Mouse (Mus musculus) erythroblast, embryonic 14.5 days (primary cell): Measurements from ENCODE around the gene Pygl. TPM values are rescaled to one million over a fixed set of nuclear protein-coding genes. Genes with fewer than 3 reads are reported as not detected.

Experiments used
- H3K27me3 ChIP-seq: 2 replicates; pipeline ENCODE4 v1.6.1; 2012; ENCODE audit warnings: inconsistent platforms; ENCODE audit not compliant: control insufficient read depth
- H3K36me3 ChIP-seq: 2 replicates; pipeline ENCODE4 v1.6.1; 2012; ENCODE audit warnings: mild to moderate bottlenecking, inconsistent platforms; ENCODE audit not compliant: control insufficient read depth
- H3K4me1 ChIP-seq: 2 replicates; pipeline ENCODE4 v1.6.1; 2012; ENCODE audit warnings: inconsistent platforms; ENCODE audit not compliant: control insufficient read depth
- H3K4me3 ChIP-seq: replicated peaks from 2 replicates; pipeline ENCODE3; 2012; ENCODE audit warnings: moderate library complexity, mild to moderate bottlenecking, inconsistent platforms
- H3K9me3 ChIP-seq: 2 replicates; pipeline ENCODE4 v1.6.1; 2012; ENCODE audit warnings: low read length, inconsistent platforms, mixed read lengths; ENCODE audit not compliant: control insufficient read depth
- GATA1 ChIP-seq: IDR thresholded peaks from 2 replicates; pipeline ENCODE4 v1.6.1; 2012; ENCODE audit warnings: low read length, inconsistent platforms, mixed read lengths
- TAL1 ChIP-seq: IDR thresholded peaks from 3 replicates; pipeline ENCODE4 v1.6.1; 2012; ENCODE audit warnings: low read length, inconsistent platforms, mixed read lengths
- polyA plus RNA-seq: library from polyadenylated mRNA; stranded (reverse); fragments of >175 nt; gene quantifications from 2 replicates; pipeline ENCODE4 v1.2.3, GENCODE M21; 2012

Pygl gene
- polyA plus RNA-seq, 1 experiment, result 0.15 TPM

DNA sequence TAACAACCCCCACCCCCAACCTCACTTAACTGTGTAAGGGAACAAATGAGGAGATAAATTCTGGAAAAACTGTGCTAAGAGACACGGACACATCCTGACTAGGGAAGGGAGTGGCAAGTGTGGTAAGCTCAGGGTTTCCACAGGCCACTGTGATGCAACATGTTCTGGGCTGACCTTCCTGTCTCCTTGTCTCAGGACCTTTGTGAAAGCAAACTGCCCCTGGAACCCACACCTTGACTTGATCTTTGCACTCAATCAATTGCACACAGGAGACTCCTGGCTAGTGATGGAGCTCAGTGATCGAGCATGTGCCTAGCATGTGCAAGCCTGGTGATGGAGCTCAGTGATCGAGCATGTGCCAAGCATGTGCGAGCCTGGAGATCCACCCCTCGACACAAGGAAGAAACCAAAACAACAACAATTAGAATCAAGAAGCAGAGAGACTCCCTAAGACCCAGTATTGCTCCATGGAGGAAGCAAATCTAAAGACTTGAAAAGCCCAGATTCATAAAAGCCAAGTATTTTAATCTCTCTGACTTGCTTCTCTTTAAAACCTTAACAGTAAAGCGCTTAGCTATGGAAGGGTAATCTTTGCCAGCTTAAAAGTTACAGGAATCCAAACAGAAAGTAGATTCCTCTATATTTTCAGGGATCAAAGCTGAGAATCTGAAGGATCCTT, 2.5 kb upstream of the Pygl start:
- Histone ChIP-seq H3K4me1 (peaks cover 26% of the 10 kb centered on the region), H3K36me3 (no peaks in the 10 kb centered on the region), H3K4me3 (no peak overlapping the region), H3K9me3 (no peaks in the 10 kb centered on the region), H3K27me3 (no peaks in the 10 kb centered on the region)
- TF ChIP-seq TAL1, result no peak
- TF ChIP-seq GATA1, result no peak

DNA sequence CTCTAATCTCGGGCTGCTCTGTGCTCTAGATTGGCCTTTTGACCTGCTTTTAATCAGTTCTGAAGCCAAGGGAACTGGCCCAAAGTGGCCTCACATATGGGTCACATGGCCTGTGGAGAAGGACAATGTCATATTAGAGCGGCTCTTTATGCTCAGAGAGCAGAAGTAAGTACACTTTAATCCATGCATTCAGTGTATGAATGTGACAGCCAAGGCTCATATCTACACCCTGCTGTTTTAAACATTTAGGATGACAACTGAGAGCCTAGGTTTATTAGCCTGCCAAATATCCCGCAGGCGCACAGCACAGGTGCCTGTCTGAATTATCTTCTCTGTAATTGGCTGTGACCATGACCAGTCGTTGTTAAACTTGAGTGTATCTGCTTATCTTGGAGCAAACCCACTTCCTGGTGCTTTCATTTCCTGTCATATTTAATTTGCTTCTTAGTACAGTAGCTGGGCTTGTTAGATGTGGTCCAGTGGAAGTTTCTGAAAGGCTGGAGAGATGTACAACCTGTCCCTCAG, 794 bp upstream of the Pygl start:
- Histone ChIP-seq H3K4me1 (peaks cover 39% of the 10 kb centered on the region), H3K9me3 (no peaks in the 10 kb centered on the region), H3K36me3 (no peaks in the 10 kb centered on the region), H3K4me3 (no peak overlapping the region), H3K27me3 (no peaks in the 10 kb centered on the region)
- TF ChIP-seq GATA1 (no peak), TAL1 (no peak)

DNA sequence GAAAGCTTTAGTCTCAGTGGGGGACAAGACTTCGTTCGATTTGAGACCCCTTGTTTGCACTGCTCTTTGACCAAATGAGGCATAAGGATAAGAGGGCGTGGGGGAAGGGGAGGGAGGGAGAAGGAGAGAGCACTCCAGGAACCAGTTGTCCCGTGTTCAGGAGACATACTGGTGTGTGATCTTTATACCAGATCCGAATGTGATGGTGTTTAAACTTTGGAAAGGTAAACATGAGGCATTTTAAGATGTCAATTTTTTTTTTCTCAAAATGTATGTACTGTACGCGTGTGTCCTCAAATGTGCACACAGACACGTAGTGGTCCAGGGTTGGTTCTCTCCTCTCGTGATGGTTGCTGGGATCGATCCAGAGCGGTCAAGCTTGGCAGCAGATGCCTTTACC, 3.1 kb downstream of the Pygl start:
- no peaks in the 10 kb centered on the region for H3K27me3 ChIP-seq
- peaks cover 35% of the 10 kb centered on the region for H3K4me1 ChIP-seq
- peak overlapping the region; percentile 69 for H3K4me3 ChIP-seq
- no peaks in the 10 kb centered on the region for H3K9me3 ChIP-seq
- H3K36me3 ChIP-seq, result no peaks in the 10 kb centered on the region
- TF ChIP-seq TAL1, result no peak
- TF ChIP-seq GATA1, result no peak

DNA sequence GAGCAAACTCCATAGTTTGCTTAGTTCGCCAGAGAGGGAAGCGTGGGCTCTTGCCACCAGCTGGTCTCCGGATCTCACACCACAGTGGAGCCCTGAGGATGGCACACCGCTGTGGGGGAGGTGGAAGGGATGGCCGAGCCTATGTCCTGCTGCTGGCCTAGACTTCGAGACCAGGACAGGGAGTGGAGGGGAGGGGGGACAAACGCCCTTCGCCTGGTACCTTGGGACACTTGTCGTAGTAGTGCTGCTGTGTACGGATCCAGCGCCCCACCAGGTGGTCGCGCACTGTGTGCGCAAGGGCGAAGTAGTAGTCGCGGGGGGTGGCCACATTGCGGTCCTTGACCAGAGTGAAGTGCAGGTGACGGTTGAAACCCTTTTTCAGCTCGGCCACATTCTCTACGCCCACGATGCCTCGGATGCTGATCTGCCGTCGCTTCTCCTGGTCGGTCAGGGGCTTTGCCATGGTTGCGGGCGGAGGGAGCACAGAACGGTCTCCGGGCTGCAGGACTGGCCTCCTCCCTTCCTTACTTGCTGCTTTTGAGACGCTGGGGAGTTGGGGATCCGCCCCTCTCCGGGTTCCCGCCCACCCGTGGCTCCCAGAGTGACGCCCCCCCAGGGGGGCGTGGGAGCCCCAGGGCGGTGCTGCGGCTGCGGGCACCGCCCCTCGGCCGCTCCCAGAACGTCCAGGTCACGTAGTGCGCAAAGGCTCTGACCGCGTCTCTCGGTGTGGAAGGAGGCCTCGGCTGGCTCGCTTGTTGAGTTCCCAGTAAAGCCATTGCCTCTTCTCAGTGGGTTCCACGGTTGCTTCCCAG, 4.0 kb downstream of the Pygl start:
- no peaks in the 10 kb centered on the region for H3K9me3 ChIP-seq
- no peaks in the 10 kb centered on the region for H3K36me3 ChIP-seq
- no peaks in the 10 kb centered on the region for H3K27me3 ChIP-seq
- H3K4me3 ChIP-seq, result peak overlapping the region; percentile 69
- TF ChIP-seq GATA1, result no peak
- no peak for TF ChIP-seq TAL1
- H3K4me1 ChIP-seq, result peaks cover 29% of the 10 kb centered on the region

DNA sequence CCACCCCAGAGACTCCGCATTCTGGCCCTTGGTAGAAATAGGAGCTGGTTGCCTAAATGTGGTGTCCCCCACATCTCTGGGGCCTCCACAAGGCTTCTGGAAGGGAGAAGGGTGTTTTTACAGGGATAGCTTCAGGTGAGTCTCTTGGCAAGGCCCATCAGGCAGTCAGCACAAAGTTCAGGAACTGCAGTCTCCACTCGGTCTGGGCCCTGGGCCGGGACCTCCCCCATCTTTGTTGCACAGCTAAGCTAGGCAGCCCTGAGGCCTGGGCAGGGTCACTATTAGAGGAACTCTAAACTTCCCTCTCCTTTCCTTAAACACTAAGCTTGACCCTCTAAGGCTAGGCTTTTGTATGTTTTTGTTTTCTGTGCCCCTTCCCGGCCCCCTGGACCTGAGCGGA, 4.6 kb downstream of the Pygl start:
- peak overlapping the region; percentile 69 for H3K4me3 ChIP-seq
- H3K36me3 ChIP-seq, result no peaks in the 10 kb centered on the region; the same call in 1 of the 2 replicates
- peaks cover 22% of the 10 kb centered on the region for H3K4me1 ChIP-seq

DNA sequence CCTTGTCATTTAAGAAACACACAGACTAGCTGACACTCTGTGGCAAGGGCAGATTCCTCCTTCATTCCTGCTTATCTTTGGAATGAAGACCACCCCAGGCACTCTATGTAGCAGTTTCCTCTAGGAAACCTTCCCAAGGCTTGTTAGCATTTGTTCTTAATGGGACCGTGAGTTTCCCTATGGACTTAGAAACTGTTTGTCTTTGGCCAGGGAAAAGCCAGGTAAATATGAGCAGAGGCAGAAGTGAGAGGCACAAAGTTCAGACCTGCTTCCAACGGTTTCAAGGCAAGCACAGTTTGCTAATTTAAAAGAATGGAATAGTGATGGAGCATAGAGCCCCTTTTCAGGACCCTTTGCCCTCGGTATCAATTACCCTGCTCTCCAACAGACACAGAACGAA, 8.0 kb downstream of the Pygl start:
- peaks cover 19% of the 10 kb centered on the region for H3K4me1 ChIP-seq
- no peaks in the 10 kb centered on the region for H3K27me3 ChIP-seq
- no peaks in the 10 kb centered on the region for H3K9me3 ChIP-seq
- TF ChIP-seq GATA1, result no peak
- TF ChIP-seq TAL1, result no peak
- no peak overlapping the region for H3K4me3 ChIP-seq
- peaks cover 4% of the 10 kb centered on the region; the same call in 1 of the 2 replicates for H3K36me3 ChIP-seq

More for the DNA sequence above, 4.6 kb downstream of the Pygl start:
- Histone ChIP-seq H3K9me3 (no peaks in the 10 kb centered on the region), H3K27me3 (no peaks in the 10 kb centered on the region)
- no peak for TF ChIP-seq GATA1
- no peak for TF ChIP-seq TAL1

DNA sequence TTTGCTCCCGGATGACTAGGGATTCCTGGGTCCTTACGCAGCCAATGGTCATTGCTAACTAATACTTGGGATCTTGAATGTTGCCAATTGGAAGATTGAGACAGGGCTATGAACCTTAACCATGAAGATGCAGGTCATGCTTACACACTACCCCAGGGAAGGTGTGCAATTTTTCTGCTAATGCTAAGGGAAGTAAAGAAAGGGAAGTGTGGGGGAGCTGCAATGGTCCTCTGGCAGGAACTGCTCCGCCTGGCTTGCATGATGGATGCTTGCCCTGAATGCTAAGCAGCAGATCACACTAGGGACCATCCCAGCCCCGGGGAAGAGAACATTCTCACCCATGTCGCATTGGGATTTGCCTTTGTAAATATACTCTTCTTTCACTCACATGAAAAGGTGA, 9.9 kb downstream of the Pygl start:
- no peak overlapping the region for H3K4me3 ChIP-seq
- H3K9me3 ChIP-seq, result no peaks in the 10 kb centered on the region
- peaks cover 4% of the 10 kb centered on the region; the same call in 1 of the 2 replicates for H3K36me3 ChIP-seq
- no peaks in the 10 kb centered on the region for H3K27me3 ChIP-seq
- peaks cover 1% of the 10 kb centered on the region; the same call in 1 of the 2 replicates for H3K4me1 ChIP-seq
- TF ChIP-seq GATA1 (no peak), TAL1 (no peak)

DNA sequence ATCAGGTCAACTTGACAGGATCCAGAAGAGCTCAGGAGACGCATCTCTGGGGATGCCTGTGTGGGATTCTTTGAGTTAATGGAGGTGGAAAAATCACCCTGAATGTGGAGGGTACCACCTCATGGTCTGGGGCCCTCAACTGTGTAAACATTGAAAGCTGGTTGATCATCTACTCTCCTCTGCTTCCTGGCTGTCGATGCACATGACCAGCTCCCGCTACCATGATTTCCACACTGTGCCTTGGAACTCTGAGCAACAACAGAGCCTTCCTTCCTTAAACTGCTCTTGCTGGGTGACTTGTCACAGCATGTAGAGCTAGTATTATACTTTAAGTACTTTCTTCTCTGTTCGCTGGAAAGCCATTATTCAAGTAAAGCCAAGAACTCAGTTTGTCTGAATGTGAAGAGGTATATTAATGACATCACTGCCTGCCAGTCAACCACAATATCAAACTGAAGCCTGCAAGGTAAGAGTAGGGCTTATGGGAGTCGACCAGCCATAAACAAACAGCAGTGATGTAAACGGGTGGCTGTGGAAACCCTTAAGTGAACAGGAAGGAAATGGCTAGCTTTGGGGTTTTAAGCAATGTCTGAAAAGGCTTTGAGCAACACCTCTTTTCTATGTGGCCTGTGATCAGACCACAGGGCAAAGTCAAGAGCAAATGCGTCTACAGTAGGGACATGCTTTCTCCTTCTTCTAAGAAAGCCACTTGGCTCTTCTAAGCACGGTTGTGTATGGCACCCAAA, 12.3 kb downstream of the Pygl start:
- Histone ChIP-seq H3K36me3 (peaks cover 4% of the 10 kb centered on the region; the same call in 1 of the 2 replicates), H3K4me1 (no peaks in the 10 kb centered on the region), H3K4me3 (no peak overlapping the region), H3K27me3 (no peaks in the 10 kb centered on the region), H3K9me3 (no peaks in the 10 kb centered on the region)
- TF ChIP-seq GATA1 (no peak), TAL1 (no peak)

DNA sequence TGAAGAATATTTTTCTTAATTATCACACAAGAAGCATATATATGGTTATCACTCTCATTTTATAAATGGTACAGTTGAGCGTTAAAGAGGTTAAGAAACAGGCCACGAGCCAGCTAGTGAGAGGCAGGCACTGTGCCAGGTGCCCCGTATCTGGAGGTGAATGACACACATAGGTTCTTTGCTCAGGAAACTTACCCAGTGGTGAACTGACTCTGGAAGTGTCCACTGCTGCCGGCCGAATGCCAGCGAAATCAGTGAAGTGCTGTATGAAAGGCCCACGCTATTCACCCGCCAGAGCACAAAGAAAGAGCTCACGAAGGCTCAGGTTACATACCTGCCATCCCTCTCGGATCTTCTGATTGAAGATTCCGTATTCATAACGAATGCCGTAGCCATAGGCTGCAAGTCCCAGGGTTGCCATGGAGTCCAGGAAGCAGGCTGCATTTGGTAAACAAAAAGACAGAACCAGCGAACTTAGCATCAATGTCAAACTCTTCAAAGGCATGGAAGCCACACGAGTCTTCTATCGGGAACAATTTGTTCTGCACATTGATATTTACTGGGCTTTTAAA, 15.0 kb downstream of the Pygl start:
- peaks cover 2% of the 10 kb centered on the region; the same call in 1 of the 2 replicates for H3K36me3 ChIP-seq

More for the DNA sequence above, 15.0 kb downstream of the Pygl start:
- H3K9me3 ChIP-seq, result no peaks in the 10 kb centered on the region
- TF ChIP-seq TAL1, result no peak
- TF ChIP-seq GATA1, result no peak
- no peak overlapping the region for H3K4me3 ChIP-seq
- H3K4me1 ChIP-seq, result no peaks in the 10 kb centered on the region
- H3K27me3 ChIP-seq, result no peaks in the 10 kb centered on the region
